Mouse (Mus musculus): ENCODE results near the gene Marcks. TPM values are rescaled to one million over a fixed set of nuclear protein-coding genes. Genes with fewer than 3 reads are reported as not detected.

Marcks gene
- 10 to 100 TPM; 35.4 to 37.6 TPM for total RNA-seq (2021)
- long read RNA-seq, experiment 1, full-length matches to known transcripts, result 11 of 26 reads
- long read RNA-seq, experiment 1, partial matches to known transcripts, result 0 of 26 reads
- long read RNA-seq, experiment 1, other reads (novel, unspliced or antisense), result 15 of 26 reads
- long read RNA-seq, experiment 2, full-length matches to known transcripts, result 52 of 77 reads
- long read RNA-seq, experiment 2, partial matches to known transcripts, result 0 of 77 reads
- long read RNA-seq, experiment 2, other reads (novel, unspliced or antisense), result 25 of 77 reads

- DNase-seq, result peak; percentile 87
Observed at GRCm38 (mm10) chr10:37138778-37139442, at the start of gene Marcks. Marcks (minus strand) TSS chr10:37138920.

DNA sequence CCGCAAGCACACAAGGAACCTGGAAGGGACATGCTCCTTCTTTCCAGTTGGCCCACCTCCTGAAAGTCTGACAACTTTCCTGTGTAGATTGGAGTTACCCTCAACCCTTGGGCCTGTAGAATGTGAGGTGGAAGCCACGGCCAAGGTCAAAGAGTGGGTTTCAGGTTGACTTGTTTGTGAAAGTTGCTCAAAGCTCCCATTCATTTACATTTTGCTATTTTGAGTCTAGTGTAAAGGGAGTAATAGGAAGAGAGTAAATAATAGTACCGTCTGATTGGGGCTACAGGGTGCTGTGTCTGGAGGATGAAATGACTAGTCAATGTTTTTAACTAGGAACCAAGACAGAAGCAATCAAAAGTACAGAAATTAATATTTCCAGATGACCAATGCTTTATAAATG is 38.4 kb upstream of the Marcks start:
- no peak for DNase-seq

GRCm38 (mm10) chr10:37172416-37172950 is 33.8 kb upstream of the Marcks start:
- no peak for DNase-seq

DNA sequence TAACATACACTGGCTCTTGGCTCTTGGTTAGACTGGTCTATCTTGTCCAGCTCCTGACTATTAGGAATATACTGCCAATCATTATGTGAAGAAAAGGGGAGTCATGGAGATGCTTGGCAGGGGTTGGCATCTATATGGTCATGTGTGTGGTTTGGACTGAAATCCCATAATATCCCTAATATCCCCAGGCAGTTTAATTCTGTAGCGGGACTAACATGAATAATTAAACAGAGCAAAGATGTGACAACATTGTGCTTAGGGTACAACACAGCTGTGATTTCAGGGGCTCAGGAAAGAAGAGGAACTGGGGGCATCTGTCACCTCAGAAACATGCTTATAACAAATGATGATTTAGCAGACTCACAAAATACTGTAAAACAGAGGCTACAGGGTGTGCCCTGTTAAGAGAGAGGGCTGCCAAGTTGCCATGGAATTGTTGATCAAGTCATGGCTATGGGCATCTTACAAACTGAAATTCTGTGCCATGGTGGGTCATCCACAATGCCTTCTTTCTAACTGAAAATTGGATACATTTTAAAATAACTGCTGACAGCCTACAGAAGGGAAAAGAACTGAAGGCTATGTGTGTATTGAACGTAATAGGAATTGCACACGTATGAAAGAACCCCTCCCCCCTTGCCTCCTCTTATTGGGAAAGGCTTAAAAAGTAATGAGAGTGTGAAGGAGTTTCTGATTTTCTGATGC is 33.1 kb upstream of the Marcks start:
- DNase-seq, result no peak

DNA sequence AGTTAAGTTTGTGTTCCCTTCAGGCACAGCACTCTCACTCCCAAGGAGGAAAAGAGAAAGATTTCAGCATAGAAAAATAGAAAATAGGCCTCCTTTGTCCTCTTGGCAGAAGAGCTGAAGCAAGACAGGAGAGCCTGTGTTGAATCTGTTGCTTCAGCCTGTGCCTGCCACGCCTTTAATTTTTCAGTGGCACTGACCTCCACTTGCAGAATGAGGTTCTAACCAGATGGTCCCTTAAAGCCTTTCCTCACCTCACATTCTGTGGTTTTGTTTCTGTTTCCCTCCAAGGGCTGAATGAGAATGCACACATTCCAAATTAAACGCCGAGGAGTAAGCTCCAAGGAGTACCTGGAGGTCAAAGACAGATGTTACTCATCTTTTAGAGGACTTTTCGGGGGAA is 32.2 kb upstream of the Marcks start:
- peak; percentile 17 for DNase-seq

- DNase-seq, result peak; percentile 73
Observed at GRCm38 (mm10) chr10:37170466-37170865, 31.7 kb upstream of the Marcks start.

DNA sequence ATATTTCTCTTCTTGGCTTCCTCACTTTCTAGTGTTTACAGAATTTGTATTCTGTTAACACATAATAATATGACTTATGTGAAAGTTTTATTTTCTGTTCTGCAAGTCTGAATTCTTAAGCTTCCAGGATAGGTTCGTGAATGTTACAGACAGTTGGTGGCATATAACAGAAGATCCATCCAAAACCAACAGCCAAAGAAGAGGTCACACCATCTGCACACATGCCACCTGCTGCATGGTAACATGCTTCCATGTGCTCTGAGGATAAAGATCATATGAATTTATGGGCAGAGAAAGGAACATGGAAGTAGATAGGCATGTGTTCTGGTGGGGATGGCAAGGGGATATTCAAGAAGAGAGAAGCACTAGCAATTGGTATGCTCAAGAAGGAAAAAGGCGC is 28.8 kb upstream of the Marcks start:
- no peak for DNase-seq

DNA sequence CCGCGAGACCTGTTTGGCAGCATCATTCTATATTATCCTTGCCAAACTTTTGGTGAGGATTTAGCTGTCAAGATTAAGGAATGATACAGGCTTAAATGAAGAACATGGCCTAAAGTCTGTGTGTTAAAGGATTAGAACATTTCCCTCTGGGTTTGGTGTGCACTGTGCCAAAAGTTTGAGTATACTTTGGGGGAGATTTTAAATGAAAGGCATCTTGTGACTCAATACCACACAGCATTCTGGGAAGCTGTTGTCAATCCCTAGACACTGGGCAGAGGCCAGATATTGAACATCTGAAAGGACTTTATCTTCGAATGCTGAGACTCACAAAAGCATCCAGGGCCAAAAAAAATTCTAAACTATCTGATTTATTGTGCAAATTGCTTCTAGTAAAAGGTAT is 21.0 kb upstream of the Marcks start:
- peak; percentile 8 for DNase-seq

DNA sequence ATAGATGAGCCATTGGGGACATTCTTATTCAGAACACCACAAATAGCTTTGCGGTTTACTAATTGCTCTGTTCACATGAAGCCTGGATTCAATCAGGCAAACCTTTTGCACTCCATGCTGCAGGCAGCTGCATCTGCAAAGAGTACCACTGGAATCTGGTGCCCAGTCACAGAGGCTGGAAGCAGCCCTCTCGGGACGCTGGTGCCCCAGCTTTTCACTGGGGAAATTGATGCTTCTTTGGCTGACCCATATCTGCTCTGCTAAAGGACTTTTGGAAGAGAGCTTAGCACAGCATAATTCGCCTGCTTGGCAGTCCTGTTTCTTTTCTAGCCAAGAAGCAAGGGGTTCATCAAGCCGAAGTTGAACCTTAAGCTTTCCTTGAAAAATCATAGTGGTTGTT is 18.4 kb upstream of the Marcks start:
- DNase-seq, result peak; percentile 41

- DNase-seq, result no peak
Observed at GRCm38 (mm10) chr10:37155131-37155530, 16.4 kb upstream of the Marcks start.

- no peak for DNase-seq
Observed at GRCm38 (mm10) chr10:37151539-37152271, 13.0 kb upstream of the Marcks start.

DNA sequence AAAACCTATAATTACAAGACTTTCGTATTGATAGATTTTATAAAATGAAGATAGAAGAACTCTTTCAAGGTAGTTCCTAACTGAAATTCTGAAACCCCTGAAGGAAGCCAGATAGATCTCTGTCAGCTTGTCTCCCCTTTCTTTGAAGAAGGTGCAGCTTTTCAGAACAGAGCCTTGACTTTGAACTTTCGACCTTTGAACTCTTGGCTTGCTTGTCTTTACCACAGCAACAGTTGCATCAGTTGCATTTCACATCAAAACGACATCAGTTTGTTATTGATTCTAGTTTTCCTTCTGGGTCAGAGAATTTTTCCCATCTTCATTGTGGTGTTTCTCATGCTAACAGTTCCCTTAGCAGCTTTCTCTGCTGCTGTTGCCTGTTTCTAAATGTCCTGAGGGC is 9.3 kb upstream of the Marcks start:
- no peak for DNase-seq

GRCm38 (mm10) chr10:37145456-37145855 is 6.7 kb upstream of the Marcks start:
- no peak for DNase-seq

- DNase-seq, result no peak
Observed at GRCm38 (mm10) chr10:37141621-37142020, 2.9 kb upstream of the Marcks start.

GRCm38 (mm10) chr10:37140736-37141451 is 2.2 kb upstream of the Marcks start:
- peak; percentile 93 for DNase-seq

GRCm38 (mm10) chr10:37140166-37140735 is 1.5 kb upstream of the Marcks start:
- DNase-seq, result no peak

- DNase-seq, result peak; percentile 16
Observed at GRCm38 (mm10) chr10:37139443-37140165, 884 bp upstream of the Marcks start.

- DNase-seq, result peak; percentile 8
Observed at GRCm38 (mm10) chr10:37138311-37138731, 399 bp downstream of the Marcks start.

GRCm38 (mm10) chr10:37137531-37138310 is 999 bp downstream of the Marcks start:
- peak; percentile 50 for DNase-seq
